Mouse (Mus musculus): ENCODE results near the gene Ugcg. TPM values are rescaled to one million over a fixed set of nuclear protein-coding genes. Genes with fewer than 3 reads are reported as not detected.

Gene Ugcg
- polyA plus RNA-seq, 1 experiment, result 57.9 TPM

DNA sequence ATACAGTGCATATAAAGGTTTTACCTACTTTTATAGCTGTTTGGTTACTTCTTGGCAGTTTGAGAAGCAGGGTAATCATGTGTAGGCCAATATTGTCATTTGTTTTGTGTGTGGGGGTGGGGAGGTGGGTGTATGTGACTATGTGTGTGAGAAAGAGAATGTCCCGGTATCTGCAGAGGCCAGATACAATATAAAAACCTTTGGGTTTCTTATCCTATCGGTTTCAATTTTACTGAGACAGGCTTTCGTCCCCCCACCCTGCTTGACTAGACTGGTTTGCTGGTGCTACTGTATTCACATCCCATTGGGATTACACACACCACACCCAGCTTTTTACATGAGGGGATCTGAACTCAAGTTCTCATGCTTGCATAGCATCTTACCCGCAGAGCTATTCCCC is 17.5 kb downstream of the Ugcg start:
- H3K36me3 ChIP-seq (ENCODE audit: control insufficient read depth, insufficient read depth, low read length), result peaks cover 18% of the 10 kb centered on the region
- H3K4me3 ChIP-seq (ENCODE audit: extremely low read depth, insufficient read depth, insufficient read length), result no peak overlapping the region
- H3K4me1 ChIP-seq (ENCODE audit: control insufficient read depth, insufficient read depth, insufficient read length), result peaks cover 14% of the 10 kb centered on the region
- DNase-seq (ENCODE audit: low read depth in 1 of 2, low spot score in 2 of 2), result no peak
- TF ChIP-seq POLR2A (IDR thresholded peaks at IDR 0.05; ENCODE audit: low read depth, low read length) (no peak), CTCF (IDR thresholded peaks at IDR 0.05; ENCODE audit: extremely low read depth, insufficient read depth, insufficient read length, insufficient replicate concordance) (no peak)
- H3K27ac ChIP-seq (ENCODE audit: insufficient read depth, low read length), result no peak overlapping the region
- WGBS, result 65% methylated on average over 4 of the region's 4 CpGs
- no peaks in the 10 kb centered on the region for H3K27me3 ChIP-seq (ENCODE audit: control insufficient read depth, insufficient read depth, low read length)

DNA sequence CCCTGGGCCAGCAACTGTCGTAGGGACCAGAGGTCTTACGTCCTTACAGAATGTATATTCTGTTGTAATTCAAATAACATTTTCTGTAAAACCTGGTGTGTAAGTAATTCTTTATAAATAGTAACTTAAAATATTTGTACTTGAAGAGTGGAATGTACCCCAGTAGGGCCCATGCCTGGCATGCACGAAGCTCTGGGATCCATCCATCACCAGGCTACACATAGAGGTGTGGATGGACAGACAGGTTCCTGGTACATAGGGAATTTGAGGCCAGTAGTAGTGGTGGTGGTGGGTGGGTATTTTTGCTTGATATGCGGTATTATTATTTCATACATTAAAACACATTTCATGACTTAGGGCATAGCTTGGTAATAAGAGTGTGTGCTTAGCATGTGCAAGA is 19.6 kb downstream of the Ugcg start:
- H3K36me3 ChIP-seq (ENCODE audit: control insufficient read depth, insufficient read depth, low read length), result peaks cover 24% of the 10 kb centered on the region
- H3K4me1 ChIP-seq (ENCODE audit: control insufficient read depth, insufficient read depth, insufficient read length), result peaks cover 10% of the 10 kb centered on the region; the same call in 1 of the 2 replicates
- no peak overlapping the region for H3K27ac ChIP-seq (ENCODE audit: insufficient read depth, low read length)
- no peak overlapping the region for H3K4me3 ChIP-seq (ENCODE audit: extremely low read depth, insufficient read depth, insufficient read length)
- no peaks in the 10 kb centered on the region for H3K27me3 ChIP-seq (ENCODE audit: control insufficient read depth, insufficient read depth, low read length)
- WGBS, result 94% methylated on average over 4 of the region's 4 CpGs
- no peak for DNase-seq (ENCODE audit: low read depth in 1 of 2, low spot score in 2 of 2)
- no peak for TF ChIP-seq CTCF (IDR thresholded peaks at IDR 0.05; ENCODE audit: extremely low read depth, insufficient read depth, insufficient read length, insufficient replicate concordance)
- TF ChIP-seq POLR2A (IDR thresholded peaks at IDR 0.05; ENCODE audit: low read depth, low read length), result no peak

DNA sequence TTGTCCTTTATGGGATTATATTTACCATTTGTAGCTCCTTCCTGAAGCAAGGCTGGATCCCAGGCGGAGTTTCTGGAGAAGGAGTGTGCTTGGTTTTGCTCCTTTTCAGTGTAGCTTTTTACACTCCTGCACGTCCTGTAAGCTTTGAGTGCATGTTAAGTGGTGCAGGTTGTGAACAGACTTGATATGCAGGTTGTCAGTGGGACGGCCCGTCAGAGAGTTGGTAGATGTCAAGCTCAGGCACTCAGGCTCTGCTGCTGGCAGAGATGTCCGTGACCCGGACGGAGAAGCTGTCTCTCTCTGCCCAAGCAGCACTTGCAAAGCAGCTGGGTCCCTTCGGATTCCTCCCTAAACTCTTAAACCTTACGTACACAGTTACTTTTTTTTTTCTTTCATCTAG is 22.1 kb downstream of the Ugcg start:
- H3K36me3 ChIP-seq (ENCODE audit: control insufficient read depth, insufficient read depth, low read length), result peaks cover 36% of the 10 kb centered on the region
- no peak for TF ChIP-seq POLR2A (IDR thresholded peaks at IDR 0.05; ENCODE audit: low read depth, low read length)
- no peaks in the 10 kb centered on the region for H3K4me1 ChIP-seq (ENCODE audit: control insufficient read depth, insufficient read depth, insufficient read length)
- DNase-seq (ENCODE audit: low read depth in 1 of 2, low spot score in 2 of 2), result no peak
- no peak overlapping the region for H3K27ac ChIP-seq (ENCODE audit: insufficient read depth, low read length)
- WGBS, result 86% methylated on average over 9 of the region's 9 CpGs
- H3K27me3 ChIP-seq (ENCODE audit: control insufficient read depth, insufficient read depth, low read length), result no peaks in the 10 kb centered on the region
- no peak overlapping the region for H3K4me3 ChIP-seq (ENCODE audit: extremely low read depth, insufficient read depth, insufficient read length)

DNA sequence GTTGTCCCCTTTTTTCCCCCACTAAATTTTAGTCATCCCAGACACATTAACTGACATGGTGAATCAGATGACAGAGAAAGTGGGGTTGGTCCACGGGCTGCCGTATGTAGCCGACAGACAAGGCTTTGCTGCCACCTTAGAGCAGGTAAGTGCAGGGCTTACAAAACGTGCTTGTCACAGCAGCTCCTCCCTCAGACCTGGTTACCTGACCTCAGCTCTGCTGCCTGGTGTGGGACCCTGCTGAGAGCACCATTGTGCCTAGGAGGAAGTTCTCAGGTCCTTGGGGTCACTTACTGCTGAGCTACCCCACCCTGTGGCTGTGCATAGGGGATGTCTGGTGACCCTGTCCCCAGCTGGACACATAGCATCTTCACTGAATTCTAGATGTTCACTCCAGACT is 24.8 kb downstream of the Ugcg start:
- 78% methylated on average over 4 of the region's 4 CpGs for WGBS
- Histone ChIP-seq H3K27ac (ENCODE audit: insufficient read depth, low read length) (no peak overlapping the region), H3K4me3 (ENCODE audit: extremely low read depth, insufficient read depth, insufficient read length) (no peak overlapping the region), H3K4me1 (ENCODE audit: control insufficient read depth, insufficient read depth, insufficient read length) (no peaks in the 10 kb centered on the region), H3K36me3 (ENCODE audit: control insufficient read depth, insufficient read depth, low read length) (peaks cover 39% of the 10 kb centered on the region), H3K27me3 (ENCODE audit: control insufficient read depth, insufficient read depth, low read length) (no peaks in the 10 kb centered on the region)
- TF ChIP-seq CTCF (IDR thresholded peaks at IDR 0.05; ENCODE audit: extremely low read depth, insufficient read depth, insufficient read length, insufficient replicate concordance), result no peak
- TF ChIP-seq POLR2A (IDR thresholded peaks at IDR 0.05; ENCODE audit: low read depth, low read length), result no peak
- DNase-seq (ENCODE audit: low read depth in 1 of 2, low spot score in 2 of 2), result no peak

DNA sequence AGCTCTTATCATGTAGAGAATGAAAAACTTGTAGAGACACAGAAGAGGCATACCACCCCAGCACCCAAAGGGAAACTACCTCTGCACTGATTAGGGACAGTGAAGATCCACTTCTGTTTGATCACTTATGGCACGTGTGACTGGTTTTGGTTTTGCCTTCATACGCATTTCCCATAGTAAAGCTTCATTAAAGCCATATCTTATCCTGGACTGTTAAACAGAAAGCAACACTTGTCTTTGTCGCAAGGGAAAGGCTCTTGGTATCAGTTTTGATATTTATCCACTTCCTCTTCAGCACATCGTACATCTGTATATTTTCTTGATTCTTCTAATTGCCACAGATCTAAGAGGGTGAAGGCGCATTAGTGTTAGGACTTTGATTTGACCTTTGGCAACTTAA is 25.6 kb downstream of the Ugcg start:
- Histone ChIP-seq H3K27ac (ENCODE audit: insufficient read depth, low read length) (no peak overlapping the region), H3K4me1 (ENCODE audit: control insufficient read depth, insufficient read depth, insufficient read length) (no peaks in the 10 kb centered on the region), H3K4me3 (ENCODE audit: extremely low read depth, insufficient read depth, insufficient read length) (no peak overlapping the region), H3K27me3 (ENCODE audit: control insufficient read depth, insufficient read depth, low read length) (no peaks in the 10 kb centered on the region), H3K36me3 (ENCODE audit: control insufficient read depth, insufficient read depth, low read length) (peaks cover 45% of the 10 kb centered on the region)
- 62% methylated on average over 5 of the region's 5 CpGs for WGBS
- no peak for TF ChIP-seq CTCF (IDR thresholded peaks at IDR 0.05; ENCODE audit: extremely low read depth, insufficient read depth, insufficient read length, insufficient replicate concordance)
- no peak for TF ChIP-seq POLR2A (IDR thresholded peaks at IDR 0.05; ENCODE audit: low read depth, low read length)
- no peak for DNase-seq (ENCODE audit: low read depth in 1 of 2, low spot score in 2 of 2)

DNA sequence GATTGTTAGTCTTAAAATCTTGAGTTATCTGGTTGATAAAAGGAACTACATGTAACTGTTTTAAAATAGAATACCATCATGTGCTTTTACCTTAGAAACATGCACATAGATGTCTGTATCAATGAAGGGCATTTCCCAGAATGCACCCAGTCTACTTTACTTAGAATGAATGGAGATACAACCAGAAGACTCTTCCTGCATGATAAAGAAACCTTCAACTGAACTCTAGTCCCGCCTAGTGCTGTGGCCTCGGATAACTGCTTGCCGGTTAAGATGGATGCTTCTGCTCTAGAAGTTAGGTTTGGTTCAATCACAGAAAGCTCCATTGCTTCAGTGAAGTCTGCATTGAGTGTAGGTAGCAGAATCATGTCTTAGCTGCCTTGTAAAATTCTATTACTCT is 26.5 kb downstream of the Ugcg start:
- 78% methylated on average over 3 of the region's 3 CpGs for WGBS
- TF ChIP-seq CTCF (IDR thresholded peaks at IDR 0.05; ENCODE audit: extremely low read depth, insufficient read depth, insufficient read length, insufficient replicate concordance), result no peak
- no peak for TF ChIP-seq POLR2A (IDR thresholded peaks at IDR 0.05; ENCODE audit: low read depth, low read length)
- Histone ChIP-seq H3K4me3 (ENCODE audit: extremely low read depth, insufficient read depth, insufficient read length) (no peak overlapping the region), H3K36me3 (ENCODE audit: control insufficient read depth, insufficient read depth, low read length) (peaks cover 45% of the 10 kb centered on the region), H3K27me3 (ENCODE audit: control insufficient read depth, insufficient read depth, low read length) (no peaks in the 10 kb centered on the region), H3K4me1 (ENCODE audit: control insufficient read depth, insufficient read depth, insufficient read length) (no peaks in the 10 kb centered on the region), H3K27ac (ENCODE audit: insufficient read depth, low read length) (no peak overlapping the region)
- DNase-seq (ENCODE audit: low read depth in 1 of 2, low spot score in 2 of 2), result no peak

DNA sequence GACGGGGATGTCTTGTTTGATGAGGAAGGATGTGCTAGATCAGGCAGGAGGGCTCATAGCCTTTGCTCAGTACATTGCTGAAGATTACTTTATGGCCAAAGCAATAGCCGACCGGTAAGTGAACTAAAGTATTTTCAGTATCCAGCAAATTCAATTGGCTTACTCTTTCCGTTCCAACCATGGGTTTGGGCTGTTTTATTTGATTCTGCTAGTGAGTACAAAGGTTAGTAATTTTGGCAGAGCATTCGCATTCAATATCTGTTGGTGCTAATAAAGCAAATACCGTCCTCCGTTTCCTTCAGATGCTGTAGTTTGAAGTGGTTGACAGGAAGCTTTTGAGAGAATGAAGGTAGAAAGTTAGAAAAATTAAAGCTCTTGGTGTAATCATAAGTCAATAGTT is 28.0 kb downstream of the Ugcg start:
- Histone ChIP-seq H3K27ac (ENCODE audit: insufficient read depth, low read length) (no peak overlapping the region), H3K36me3 (ENCODE audit: control insufficient read depth, insufficient read depth, low read length) (peaks cover 48% of the 10 kb centered on the region), H3K4me1 (ENCODE audit: control insufficient read depth, insufficient read depth, insufficient read length) (no peaks in the 10 kb centered on the region), H3K27me3 (ENCODE audit: control insufficient read depth, insufficient read depth, low read length) (no peaks in the 10 kb centered on the region), H3K4me3 (ENCODE audit: extremely low read depth, insufficient read depth, insufficient read length) (no peak overlapping the region)
- TF ChIP-seq CTCF (IDR thresholded peaks at IDR 0.05; ENCODE audit: extremely low read depth, insufficient read depth, insufficient read length, insufficient replicate concordance) (no peak), POLR2A (IDR thresholded peaks at IDR 0.05; ENCODE audit: low read depth, low read length) (no peak)
- no peak for DNase-seq (ENCODE audit: low read depth in 1 of 2, low spot score in 2 of 2)
- 97% methylated on average over 7 of the region's 7 CpGs for WGBS
